Mouse (Mus musculus): Measurements from ENCODE around the gene Ttll3.

- no peak for TF ChIP-seq POLR2A (IDR thresholded peaks at IDR 0.05; ENCODE audit: insufficient read length, low read depth)
- no peak for TF ChIP-seq MYOG (IDR thresholded peaks at IDR 0.05; ENCODE audit: control insufficient read depth in 1 of 3, insufficient read depth in 1 of 3, insufficient read length in 2 of 3, low read depth in 2 of 3)
- no peak for TF ChIP-seq CEBPB (IDR thresholded peaks at IDR 0.05; ENCODE audit: insufficient read depth, poor library complexity, severe bottlenecking)
- TF ChIP-seq E2F4 (IDR thresholded peaks at IDR 0.05; ENCODE audit: insufficient read depth) = no peak
- TF ChIP-seq TCF3 (IDR thresholded peaks at IDR 0.05; ENCODE audit: insufficient read length, low read depth) = no peak
- TF ChIP-seq MAX (IDR thresholded peaks at IDR 0.05; ENCODE audit: low read depth) = no peak
Observed at GRCm38 (mm10) chr6:113351653-113352052, 37.4 kb upstream of the Ttll3 start.

All from myocyte (in vitro differentiated cells).